Mouse (Mus musculus) thymus, postnatal 14 days (tissue): ENCODE results near the gene Hacd4.

ENCODE experiments used
- DNase-seq: peaks from one replicate; pipeline ENCODE4 v3.0.0; 2021

Gene Hacd4

DNA sequence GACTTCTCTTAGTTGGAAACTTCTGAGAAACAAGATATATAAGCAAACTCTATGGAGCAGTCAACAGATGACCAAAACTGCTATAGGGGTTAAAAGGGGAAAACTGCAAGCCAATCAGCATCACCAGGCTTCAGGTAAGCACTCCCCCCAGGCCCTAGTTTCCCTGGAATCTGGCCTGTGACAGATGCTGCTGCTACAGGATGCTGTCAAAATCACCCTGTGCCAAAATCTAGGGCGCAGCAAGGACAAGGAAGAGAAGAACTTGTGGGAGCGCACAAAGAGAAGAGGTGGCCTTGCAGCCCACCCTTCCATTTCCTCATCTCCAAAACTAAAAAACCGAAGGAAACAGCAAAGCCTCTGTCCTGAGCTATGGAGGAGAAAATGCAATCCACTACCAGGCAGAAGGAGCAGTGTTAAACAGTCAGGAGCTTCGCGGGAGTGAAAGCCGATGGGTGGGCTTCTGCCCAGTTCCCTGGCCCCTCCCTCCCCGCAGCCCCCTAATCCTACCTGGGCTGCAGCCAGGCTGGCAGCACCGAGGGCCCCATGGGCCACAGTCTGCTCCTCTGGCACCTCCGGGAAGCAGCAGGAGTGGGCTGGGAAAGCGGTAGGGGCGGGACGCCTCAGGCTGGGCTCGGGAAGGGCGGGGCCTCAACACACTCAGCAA, at the start of gene Hacd4:
TSS of gene Hacd4 (minus strand) at position 603 of the 664 bp plus-strand sequence.
- peak; percentile 8 for DNase-seq

DNA sequence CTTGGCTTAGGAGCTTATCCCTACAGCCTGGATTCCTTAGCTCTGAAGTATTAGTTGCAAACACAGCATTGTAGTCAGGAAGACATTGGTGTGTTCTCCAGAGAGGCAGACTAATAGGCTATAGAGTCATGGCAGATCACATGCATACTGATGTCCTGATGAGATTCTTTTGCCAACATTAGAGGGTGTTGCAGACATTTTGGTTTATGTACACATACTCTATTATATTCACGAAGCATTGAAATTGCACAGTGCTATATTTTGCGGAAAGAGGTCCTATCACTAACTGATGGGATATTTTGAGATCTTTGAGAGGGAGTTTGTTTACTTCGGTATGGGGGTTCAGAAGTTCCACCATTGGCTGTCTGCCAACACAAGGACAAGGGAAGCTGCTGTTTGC, 49.4 kb upstream of the Hacd4 start:
- DNase-seq: no peak

DNA sequence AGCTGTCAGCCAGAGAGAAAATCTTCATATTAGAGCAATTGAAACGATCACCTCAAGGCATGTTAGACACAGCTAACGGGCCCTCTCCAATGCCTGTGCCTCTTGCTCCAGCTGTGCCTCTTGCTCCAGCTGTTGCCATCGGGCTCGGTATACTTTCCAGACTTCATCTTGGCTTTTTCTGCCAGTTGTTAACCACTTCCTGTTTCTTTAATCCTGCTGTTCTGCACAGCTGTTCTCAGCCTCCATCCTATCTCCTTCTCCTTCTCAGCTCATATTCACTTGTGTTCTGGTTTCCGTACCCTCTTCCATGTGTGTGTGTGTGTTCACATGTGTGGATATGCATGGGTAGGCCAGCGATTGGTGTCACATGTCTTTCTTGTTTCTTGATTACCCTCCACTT, 41.4 kb upstream of the Hacd4 start:
- DNase-seq: no peak

DNA sequence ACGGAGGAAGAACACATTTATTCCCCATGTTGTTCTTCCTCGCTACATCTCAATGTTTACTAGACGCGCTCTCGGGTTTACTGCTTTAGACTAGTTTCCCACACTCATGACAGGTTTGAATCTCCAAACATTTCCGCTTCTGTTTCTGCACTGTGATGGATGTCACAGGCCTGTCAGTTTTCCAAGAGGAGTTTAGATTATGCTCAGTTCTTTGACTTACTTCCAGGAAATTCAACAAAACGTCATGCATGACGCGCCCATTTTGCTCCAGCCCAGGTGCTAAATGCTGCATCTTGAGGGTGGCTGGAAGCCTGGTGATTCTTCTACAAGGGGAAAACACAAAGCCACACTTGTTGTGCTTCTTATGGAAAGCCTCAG, 40.1 kb upstream of the Hacd4 start:
- no peak for DNase-seq

DNA sequence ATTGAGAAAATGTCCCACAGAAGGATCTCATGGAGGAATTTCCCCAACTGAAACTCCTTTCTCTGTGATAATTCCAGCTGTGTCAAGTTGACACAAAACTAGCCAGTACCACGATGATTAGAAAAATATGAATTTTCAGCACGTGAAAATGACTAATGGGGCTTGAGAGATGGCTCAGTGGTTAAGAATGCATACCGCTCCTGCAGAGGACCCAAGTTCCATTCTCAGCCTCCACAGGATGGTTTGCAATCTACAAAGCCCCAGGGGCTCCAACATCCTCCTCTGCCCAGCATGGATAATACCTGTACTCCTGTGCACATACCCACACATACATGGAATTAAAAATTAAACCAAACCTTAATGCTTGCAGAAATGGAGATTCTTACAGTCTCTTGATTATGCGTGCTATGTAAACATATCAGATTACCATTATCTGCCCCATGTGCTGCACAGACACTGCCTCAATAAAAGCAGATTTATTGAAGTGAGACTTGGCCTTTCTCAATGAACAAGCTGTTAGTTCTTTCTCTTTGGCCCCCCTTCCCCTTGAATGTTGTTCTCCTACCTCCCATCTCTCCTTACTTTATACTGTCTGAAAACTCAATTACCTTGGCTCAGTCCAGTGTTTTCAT, 39.6 kb upstream of the Hacd4 start:
- DNase-seq: no peak

DNA sequence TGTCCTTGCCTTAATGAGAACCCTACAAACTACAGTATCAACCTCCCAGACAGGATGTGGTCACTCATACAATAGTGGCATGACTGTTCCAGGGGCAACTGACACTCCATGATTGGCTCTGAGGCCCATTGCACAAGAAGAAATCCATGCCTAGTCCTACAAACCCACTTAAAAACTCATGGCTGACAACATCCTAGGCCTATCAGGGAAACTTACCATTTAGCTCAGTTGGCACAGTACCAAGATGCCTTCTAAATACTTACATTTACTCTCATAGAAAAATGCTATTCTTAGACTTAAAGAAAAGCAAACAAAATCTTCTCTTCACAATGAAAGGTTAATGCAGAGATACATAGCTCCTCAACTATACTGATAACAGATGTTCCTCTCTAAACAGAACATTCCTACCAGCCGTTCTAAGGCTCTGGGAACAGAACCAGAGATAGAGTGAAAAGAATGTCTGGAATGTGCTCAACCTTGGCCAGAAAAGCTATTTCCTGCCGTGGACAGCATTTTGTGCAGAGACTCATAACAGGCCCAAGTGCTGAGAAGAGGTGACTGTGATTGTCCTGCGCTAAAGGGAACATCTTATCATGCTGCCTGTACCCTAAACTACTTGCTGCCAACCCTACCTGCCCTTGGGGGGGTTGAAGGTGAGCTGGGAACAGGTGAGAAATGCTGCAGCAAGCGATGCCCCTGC, 37.9 kb upstream of the Hacd4 start:
- DNase-seq: no peak

DNA sequence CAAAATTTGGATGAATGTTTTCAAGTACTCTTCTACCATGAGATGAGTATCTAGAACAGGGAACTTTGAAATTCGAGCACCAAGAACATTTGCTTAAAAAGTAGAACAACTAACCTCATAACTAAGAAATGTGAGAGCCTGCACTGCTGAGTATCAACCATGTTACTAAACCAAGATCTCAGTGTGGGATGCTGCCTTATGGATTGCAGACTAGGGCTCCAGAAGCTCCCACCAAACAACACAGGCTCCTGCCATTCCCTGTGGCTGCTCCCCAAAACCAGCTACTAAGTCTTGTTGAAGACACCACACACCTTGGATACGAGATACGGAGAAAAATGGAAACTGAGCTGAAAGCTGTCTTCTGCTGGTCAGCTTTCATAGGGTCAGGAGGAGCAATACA, 37.4 kb upstream of the Hacd4 start:
- no peak for DNase-seq

DNA sequence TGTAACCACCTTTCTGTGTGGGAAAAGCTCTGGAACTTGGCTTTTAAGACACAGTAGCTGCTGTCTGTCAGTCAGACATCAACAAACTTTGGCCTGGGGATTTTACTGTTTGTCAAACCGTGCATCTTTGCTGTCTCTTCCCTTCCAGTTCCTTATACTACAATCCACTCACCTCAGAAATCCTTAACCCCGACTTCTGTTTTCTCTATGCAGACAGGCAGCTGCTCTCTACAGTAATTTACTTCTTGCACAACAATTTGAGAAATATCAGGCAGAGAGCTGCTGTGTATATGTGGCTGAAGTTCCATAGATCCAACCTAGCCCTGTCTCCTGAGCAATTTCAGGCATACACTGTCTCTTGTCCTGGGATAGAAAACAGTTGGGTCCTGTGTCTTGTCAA, 32.8 kb upstream of the Hacd4 start:
- DNase-seq: no peak

DNA sequence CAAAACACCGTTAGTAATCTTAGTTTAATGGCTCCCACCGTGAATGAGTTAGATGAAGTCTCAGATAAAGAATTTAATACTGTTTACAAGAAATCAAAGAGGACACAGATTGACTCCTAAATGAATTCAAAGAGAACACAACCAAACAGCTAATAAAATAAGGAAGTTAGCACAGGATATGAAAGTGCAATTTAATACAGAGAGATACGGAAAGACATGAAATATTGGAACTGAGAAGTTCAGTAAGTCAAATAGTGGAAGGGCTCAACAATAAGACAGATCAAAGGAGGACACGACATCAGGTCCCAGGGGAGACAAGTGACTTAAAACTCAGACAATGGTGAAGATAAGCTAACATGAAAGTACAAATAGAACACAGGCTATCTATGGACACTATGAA, 25.8 kb upstream of the Hacd4 start:
- no peak for DNase-seq

DNA sequence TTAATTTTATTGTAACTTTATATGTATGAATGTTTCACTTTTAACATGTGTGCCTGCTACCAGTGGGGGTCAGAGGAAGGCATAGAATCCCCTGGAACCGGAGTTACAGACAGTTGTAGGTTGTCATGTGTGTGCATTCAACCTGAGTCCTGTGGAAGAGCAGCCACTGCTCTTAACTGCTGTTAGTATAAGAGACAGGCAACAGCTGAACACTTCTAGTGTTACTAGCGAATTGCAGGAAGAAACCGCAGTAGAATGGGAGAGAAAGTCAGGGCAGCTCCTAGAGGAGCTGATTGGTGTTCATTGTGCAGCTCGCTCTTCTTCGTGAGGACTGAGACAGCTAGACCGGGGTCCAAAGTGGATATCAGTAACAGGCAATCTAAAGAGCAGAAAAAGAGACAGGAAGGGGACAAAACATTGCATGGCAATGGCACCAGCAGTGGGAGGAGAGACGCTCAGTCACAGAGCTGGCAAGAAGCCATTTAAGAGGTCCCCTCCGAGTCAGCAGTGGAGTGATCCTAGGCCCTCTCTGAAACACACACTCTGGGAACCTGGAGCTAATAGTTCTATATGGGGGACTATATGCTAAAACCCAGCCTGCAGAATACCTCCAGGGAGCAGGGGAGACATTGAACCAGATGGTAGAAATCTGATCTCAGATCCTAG, 24.4 kb upstream of the Hacd4 start:
- no peak for DNase-seq

DNA sequence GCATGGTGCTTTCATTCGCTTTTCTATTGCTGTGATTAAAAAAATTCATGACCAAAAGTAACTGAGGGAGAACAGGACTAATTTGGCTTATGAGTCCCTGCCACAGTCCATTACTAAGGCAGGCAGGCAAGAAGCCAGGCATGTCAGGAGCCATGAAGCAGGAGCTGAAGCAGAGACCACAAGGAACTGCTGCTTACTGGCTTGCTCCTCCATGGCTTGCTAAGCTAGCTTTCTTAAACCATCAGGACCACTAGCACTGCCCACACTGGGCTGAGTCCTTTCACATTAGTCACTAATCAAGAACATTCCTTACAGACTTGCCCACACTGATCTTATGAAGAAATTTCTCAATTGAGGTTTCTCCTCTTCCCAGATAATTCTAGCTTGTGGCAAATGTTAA, 23.8 kb upstream of the Hacd4 start:
- no peak for DNase-seq

DNA sequence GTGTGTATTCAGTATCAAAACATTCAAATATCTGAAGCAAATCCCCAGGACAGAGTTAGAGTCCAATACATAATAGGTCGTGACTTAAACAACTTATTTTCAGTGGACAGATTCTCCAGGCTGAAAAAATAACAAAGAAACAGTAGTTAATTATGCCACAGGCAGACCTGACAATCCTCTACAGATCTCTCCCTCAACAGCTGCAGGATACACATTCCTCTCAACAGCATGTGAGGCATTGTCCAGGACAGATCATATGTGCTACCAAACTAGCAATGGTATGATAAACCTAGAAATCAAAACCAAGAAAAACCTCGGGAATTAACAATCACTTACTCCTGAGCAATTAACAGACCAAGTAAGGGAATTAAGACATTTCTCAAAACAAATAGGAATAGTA, 22.6 kb upstream of the Hacd4 start:
- DNase-seq: no peak

DNA sequence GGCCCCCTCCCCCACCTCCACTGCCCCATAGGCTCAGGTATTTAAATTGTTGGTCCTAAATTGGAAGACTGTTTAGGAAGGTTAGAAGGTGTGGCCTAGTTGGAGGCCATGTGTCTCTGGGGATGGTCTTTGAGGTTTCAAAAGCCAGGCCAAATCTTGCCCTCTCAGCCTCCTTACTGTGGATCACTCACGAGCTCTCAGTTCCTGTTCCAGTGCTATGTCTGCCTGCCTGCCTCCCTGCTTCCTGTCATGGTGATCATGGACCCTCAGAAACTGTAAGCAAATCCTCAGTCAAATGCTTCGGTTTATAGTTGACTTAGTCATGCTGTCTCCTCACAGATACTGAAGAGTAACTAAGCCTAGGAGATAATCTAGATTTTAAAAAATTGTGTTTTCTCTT, 19.9 kb upstream of the Hacd4 start:
- DNase-seq: no peak

DNA sequence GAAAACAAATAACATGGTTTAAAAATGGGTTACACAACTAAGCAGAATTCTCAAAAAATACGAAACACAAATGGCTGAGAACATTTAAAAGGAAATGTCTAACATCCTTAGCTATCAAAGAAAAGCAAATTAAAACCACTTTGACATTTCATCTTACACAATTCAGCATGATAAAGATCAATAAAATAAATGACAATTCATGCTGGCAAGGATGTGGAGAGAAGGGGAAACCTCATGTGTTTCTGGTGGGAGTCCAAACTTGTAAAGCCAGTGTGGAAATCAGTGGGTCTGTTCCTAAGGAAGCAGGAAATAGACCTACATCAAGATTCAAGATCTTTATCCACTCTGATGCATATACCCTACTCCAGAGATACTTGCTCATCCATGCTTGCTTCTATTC, 19.4 kb upstream of the Hacd4 start:
- DNase-seq: no peak

DNA sequence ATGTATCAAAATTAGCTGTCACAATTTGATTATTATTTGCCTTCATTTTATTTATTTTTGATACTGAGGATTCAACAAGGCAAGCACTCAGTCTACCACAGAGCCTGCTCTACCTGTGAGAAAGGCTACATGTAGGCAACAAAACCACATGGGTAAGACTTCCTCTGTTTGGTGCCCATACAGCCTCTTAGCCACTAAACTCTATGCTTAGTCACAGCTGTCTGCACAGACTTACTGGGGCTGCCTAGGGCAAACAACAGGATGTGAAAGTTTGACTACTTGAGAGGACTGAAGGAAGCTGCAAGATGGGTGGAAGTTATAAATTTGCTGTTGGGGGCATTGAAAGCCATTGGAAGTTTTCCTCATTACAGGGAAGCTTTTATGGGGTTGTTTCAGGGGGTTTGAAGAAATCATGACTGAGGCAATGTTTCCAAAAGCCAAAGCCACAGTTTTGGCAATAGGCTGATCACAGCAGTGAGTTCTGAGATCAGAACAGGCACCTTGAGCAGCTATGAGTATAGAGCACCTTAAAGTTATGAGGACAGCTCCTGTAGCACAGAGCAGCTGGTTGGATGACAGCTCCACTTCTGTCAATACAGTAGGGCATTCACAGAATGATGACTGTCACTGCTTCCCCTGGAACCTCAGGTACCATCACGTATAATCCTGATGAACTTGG, 11.5 kb upstream of the Hacd4 start:
- peak; percentile 6 for DNase-seq

DNA sequence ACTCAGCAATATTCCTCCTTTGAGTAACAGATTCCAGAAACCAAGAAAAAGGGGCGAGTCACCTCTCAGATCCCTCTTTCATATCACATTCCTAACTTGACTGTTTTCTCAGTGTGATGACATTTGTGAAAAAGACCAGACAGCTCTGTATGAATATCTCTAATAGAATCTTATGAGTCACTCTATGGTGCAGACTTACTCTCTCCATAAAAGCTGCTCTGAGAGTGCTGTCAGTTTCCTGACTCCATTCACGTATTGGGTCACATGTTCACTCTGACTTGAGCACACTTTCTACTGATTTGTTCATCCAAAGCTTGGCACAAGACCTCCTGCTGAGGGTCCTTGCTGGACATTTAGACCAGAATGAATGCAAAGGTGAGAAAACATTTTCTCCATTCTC, 10.2 kb upstream of the Hacd4 start:
- no peak for DNase-seq

DNA sequence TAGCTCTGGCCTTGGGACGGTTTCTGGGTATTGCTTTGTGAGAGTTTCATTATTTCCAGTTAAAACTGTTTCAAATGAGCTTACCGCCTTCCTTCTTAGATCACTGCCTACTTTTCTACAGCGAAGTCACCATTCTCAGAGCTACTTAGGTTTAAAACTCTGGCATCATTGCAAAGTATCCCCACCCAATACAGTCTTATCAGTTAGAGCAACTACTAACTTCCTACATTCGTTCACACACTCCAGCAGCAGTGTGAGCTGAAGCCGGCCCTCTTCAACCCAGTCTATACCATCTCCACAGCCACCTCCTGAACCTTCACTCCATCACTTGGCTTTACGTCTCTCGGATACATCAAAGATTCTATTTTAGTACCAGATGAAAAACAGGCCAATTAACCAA, 2.1 kb upstream of the Hacd4 start:
- no peak for DNase-seq

DNA sequence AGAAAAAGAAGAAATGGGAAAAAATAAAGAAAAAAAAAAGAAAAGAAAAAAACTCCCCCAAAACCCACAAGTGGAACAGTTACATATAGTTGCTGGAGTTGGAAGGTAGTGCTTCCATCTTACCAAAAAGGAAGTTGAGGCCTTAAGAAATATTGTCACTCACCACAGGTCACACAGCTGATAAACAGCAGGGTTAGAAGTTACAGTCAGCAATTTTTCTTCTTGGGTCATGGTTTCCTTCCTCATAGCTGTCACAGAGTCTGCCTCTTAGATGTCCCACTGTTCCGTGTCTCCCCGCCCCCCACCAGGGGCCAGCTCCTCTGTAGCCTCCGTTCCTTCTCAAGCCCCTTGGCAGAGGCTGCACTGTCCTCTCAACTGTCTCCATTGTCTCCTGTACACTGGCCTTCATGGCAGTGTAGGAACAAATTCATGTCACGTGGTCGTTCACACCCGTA, 968 bp upstream of the Hacd4 start:
- no peak for DNase-seq

DNA sequence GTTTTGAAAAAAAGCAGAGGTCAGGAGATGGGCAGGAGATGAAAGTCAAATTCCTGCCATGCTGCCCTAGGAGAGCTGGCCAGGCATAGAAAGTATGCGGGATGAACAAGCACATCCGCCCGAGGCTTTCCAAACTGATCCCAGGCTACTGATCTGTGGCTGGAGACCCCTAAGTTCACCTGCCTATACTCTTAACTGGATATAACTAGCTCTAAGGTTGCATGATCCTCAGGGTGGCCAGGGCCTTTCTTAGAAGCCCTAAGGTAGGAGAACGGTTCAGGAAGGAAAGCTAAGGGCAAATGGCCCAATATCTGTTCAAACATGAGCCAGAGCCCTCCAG, 232 bp upstream of the Hacd4 start:
- no peak for DNase-seq

DNA sequence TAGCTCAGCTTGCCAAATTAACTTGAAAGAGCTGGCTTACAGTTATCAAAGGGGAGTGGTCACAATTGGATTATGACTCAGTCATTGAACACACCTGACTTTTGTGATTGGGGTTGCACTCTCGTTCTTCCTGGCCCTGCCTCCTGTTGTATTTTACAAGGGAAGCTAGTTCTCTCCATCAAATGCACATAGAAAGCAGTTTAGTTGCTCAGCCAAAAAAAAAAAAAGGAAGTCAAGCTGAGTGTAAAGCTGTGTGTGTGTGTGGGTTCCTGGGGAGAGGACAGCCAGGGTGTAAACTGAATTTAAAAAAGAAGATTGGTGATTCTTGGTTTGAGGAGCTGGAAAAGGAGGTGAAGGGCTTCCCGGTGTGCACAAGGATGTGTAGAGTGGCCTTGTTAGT, 811 bp downstream of the Hacd4 start:
- DNase-seq: no peak

DNA sequence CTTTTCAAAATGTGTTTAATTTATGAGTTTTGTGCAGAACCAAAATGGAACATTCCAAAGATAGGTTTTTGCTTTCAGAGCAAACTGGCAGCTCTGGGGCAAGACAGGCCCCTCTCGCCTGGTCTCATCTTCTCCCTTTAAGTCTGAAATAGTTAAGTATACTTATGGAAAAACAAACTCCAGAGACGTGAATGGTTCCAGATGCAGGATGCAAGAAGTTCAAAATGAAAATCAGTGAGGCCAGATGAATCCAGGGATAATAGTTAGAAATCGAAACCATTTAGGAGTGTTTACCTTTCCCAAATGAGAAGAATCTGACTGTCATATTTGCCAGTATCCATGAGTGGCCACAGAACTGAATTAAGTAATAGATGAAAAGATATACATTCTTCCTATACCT, 1.6 kb downstream of the Hacd4 start:
- DNase-seq: no peak

DNA sequence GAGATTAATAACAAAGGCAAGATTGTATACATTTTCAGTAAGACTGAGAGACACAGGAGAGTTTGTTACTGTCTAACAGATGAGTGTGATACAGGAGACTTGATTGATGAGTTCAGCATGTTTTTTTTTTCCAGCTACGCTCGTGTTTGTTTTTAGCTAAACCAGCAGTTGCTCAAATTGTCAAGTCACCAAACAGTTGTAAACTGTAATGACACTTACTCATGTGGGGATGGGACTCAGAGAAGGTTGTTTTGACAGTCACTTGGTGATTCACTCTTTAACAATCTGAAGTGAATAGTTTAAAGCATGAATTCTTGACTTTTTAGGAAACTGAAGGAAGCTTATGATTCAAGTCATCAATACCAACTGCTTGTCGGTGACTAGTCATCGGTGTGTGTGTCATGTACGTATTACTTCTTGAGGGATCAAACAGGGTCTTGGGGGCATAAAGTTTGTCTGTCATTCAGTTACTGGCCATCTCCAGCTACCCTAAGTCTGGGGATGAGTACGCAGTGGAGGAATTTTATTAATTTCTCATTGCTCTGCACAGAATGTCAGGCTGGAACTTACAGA, 2.0 kb downstream of the Hacd4 start:
- no peak for DNase-seq

DNA sequence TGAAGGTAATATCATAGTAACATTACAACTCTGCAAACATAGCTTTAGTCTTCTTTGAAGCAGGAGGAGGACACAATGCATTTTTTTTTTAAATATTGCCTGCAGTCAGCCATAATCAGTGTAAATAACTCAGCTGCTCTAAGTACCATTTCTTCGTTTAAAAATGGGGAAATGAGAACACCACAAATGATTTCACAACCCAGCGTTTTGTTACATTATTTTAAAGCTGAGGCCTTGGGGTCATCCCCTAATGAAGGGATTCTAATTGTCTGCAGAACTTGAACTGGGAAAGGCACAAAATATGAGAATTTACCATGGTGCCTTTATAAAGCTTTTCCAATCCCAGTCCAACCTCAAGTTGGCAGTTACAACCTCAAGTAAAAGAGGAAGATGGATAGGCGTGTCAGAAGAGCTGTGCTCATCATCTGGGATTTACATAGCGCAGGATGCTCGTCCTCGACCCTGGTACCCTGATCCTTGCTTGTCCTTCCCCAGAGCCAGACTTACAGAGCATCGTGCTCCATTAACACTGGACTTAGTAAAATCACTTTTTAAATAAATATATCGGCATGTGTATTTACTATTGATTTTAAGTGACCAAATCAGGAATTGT, 6.2 kb downstream of the Hacd4 start:
- no peak for DNase-seq
